Mouse (Mus musculus) G1E (cell line): Measurements from ENCODE around the gene Zdhhc15. TPM values are rescaled to one million over a fixed set of nuclear protein-coding genes. Genes with fewer than 3 reads are reported as not detected.
"Not testable (repeated sequence)": the region's sequence is repeated elsewhere in the genome, so short reads cannot be mapped to it uniquely, and the experiment has no call there.

Source experiments
- ATAC-seq: 2 replicates; pipeline ENCODE4 v1.8.0; 2016; ENCODE audit warnings: mild to moderate bottlenecking; ENCODE audit not compliant: insufficient number of reproducible peaks, poor library complexity, low FRiP score, severe bottlenecking; ENCODE audit errors: extremely low read depth
- DNase-seq: peaks from one replicate; pipeline ENCODE4 v3.0.0; 2012; ENCODE audit warnings: low spot score
- H3K27me3 ChIP-seq: 2 replicates; pipeline ENCODE4 v1.6.1; 2012; ENCODE audit warnings: mild to moderate bottlenecking, low read length, inconsistent platforms; ENCODE audit not compliant: insufficient read depth
- H3K36me3 ChIP-seq: replicated peaks from 2 replicates; pipeline ENCODE3; 2012; ENCODE audit warnings: mild to moderate bottlenecking, inconsistent platforms
- H3K4me1 ChIP-seq: 2 replicates; pipeline ENCODE4 v1.6.1; 2012; ENCODE audit warnings: low read depth, low read length, inconsistent platforms, mixed read lengths; ENCODE audit not compliant: insufficient read depth
- H3K4me3 ChIP-seq: 2 replicates; pipeline ENCODE4 v1.5.1; 2012; ENCODE audit warnings: low read depth, mild to moderate bottlenecking, inconsistent platforms, low read length, moderate library complexity, mixed read lengths
- H3K9me3 ChIP-seq: replicated peaks from 2 replicates; pipeline ENCODE4 v1.6.1; 2012; ENCODE audit warnings: inconsistent platforms
- CTCF ChIP-seq: IDR thresholded peaks from 2 replicates; pipeline ENCODE4 v1.5.1; 2012; ENCODE audit warnings: low read depth, low read length, inconsistent platforms, mixed read lengths
- GATA1 ChIP-seq: IDR thresholded peaks from 2 replicates; pipeline ENCODE4 v1.6.1; 2012; ENCODE audit warnings: borderline replicate concordance, low read length, inconsistent platforms, mixed read lengths
- GATA2 ChIP-seq: IDR thresholded peaks from 2 replicates; pipeline ENCODE4 v1.6.1; 2012; ENCODE audit warnings: low read depth, low read length, inconsistent platforms, borderline replicate concordance
- POLR2AphosphoS5 ChIP-seq: IDR thresholded peaks from 2 replicates; pipeline ENCODE4 v1.6.1; 2012; ENCODE audit warnings: low read depth, low read length, inconsistent platforms; ENCODE audit not compliant: insufficient replicate concordance
- TAL1 ChIP-seq: conservative IDR thresholded peaks from 2 replicates; pipeline ENCODE4 v1.6.1; 2012; ENCODE audit warnings: low read depth, low read length, inconsistent platforms, mixed read lengths
- polyA plus RNA-seq: library from polyadenylated mRNA; stranded (reverse); fragments of >175 nt; gene quantifications from 2 replicates; pipeline ENCODE4 v1.2.3, GENCODE M21; 2012
- total RNA-seq, 2 experiments: library from RNA; stranded (forward) in 1 of 2; stranded (reverse) in 1 of 2; fragments of 200-1000 nt in 1 of 2; fragments of >200 nt in 1 of 2; fragmentation: Nextera tagmentation in 1 of 2; gene quantifications; 2 replicates each; pipeline ENCODE4 v1.2.3; 2014 to 2017

Zdhhc15 gene
- not detected in 2 replicates for total RNA-seq (2014; fragmentation: Nextera tagmentation)
- total RNA-seq (2017): 0.06 TPM in 1 of 2 replicates, not detected in the other
- not detected in 2 replicates for polyA plus RNA-seq

- TF ChIP-seq CTCF (no peak), GATA2 (no peak), GATA1 (no peak), POLR2AphosphoS5 (no peak), TAL1 (no peak)
- Histone ChIP-seq H3K36me3 (no peaks in the 10 kb centered on the region), H3K27me3 (no peaks in the 10 kb centered on the region), H3K9me3 (no peaks in the 10 kb centered on the region), H3K4me3 (no peak within 1 kb of the TSS), H3K4me1 (no peaks in the 10 kb centered on the region)
- DNase-seq (no peak), ATAC-seq (no peak)
Observed at GRCm38 (mm10) chrX:104670757-104671549, at the start of gene Zdhhc15. Gene Zdhhc15, minus strand, starts transcription at chrX:104671064.

GRCm38 (mm10) chrX:104707935-104708334 is 37.1 kb upstream of the Zdhhc15 start:
- no peak for ATAC-seq
- Histone ChIP-seq H3K4me3 (no peak overlapping the region), H3K9me3 (no peaks in the 10 kb centered on the region), H3K36me3 (no peaks in the 10 kb centered on the region), H3K4me1 (no peaks in the 10 kb centered on the region), H3K27me3 (no peaks in the 10 kb centered on the region)
- no peak for TF ChIP-seq CTCF
- no peak for TF ChIP-seq GATA1
- TF ChIP-seq POLR2AphosphoS5: no peak
- TF ChIP-seq TAL1: no peak
- no peak for TF ChIP-seq GATA2
- no peak for DNase-seq

GRCm38 (mm10) chrX:104669850-104670756 is 761 bp downstream of the Zdhhc15 start:
- TF ChIP-seq POLR2AphosphoS5: no peak
- TF ChIP-seq GATA2: no peak
- no peak for TF ChIP-seq GATA1
- no peak for TF ChIP-seq CTCF
- TF ChIP-seq TAL1: no peak

GRCm38 (mm10) chrX:104656976-104657375 is 13.9 kb downstream of the Zdhhc15 start:
- Histone ChIP-seq H3K27me3 (no peaks in the 10 kb centered on the region), H3K36me3 (no peaks in the 10 kb centered on the region), H3K4me1 (no peaks in the 10 kb centered on the region), H3K4me3 (no peak overlapping the region), H3K9me3 (no peaks in the 10 kb centered on the region)
- ATAC-seq (no peak), DNase-seq (no peak)
- TF ChIP-seq CTCF (no peak), GATA2 (no peak), GATA1 (no peak), TAL1 (no peak), POLR2AphosphoS5 (no peak)

More at GRCm38 (mm10) chrX:104669850-104670756, 761 bp downstream of the Zdhhc15 start:
- Histone ChIP-seq H3K4me1 (no peaks in the 10 kb centered on the region), H3K4me3 (no peak overlapping the region), H3K36me3 (no peaks in the 10 kb centered on the region), H3K9me3 (no peaks in the 10 kb centered on the region), H3K27me3 (no peaks in the 10 kb centered on the region)
- ATAC-seq (no peak), DNase-seq (no peak)

- Histone ChIP-seq H3K27me3 (no peaks in the 10 kb centered on the region), H3K4me1 (no peaks in the 10 kb centered on the region), H3K36me3 (no peaks in the 10 kb centered on the region), H3K4me3 (no peak overlapping the region), H3K9me3 (no peaks in the 10 kb centered on the region)
- no peak for ATAC-seq
- TF ChIP-seq POLR2AphosphoS5 (no peak), GATA2 (no peak), TAL1 (no peak)
- DNase-seq: no peak
Observed at GRCm38 (mm10) chrX:104612531-104612930, 58.3 kb downstream of the Zdhhc15 start.

GRCm38 (mm10) chrX:104603738-104604430 is 67.0 kb downstream of the Zdhhc15 start:
- DNase-seq, ATAC-seq, H3K27me3 ChIP-seq, H3K9me3 ChIP-seq, H3K4me1 ChIP-seq, H3K4me3 ChIP-seq, H3K36me3 ChIP-seq: not testable (repeated sequence)

GRCm38 (mm10) chrX:104602168-104602859 is 68.5 kb downstream of the Zdhhc15 start:
- H3K4me3 ChIP-seq, ATAC-seq, H3K9me3 ChIP-seq, DNase-seq, H3K4me1 ChIP-seq, H3K27me3 ChIP-seq, H3K36me3 ChIP-seq: not testable (repeated sequence)
